Mouse (Mus musculus) ES-E14 (cell line): ENCODE measurements around the gene Parp1. TPM values are rescaled to one million over a fixed set of nuclear protein-coding genes. Genes with fewer than 3 reads are reported as not detected.
"Not testable (repeated sequence)": the region's sequence is repeated elsewhere in the genome, so short reads cannot be mapped to it uniquely, and the experiment has no call there.

ENCODE experiments used
- DNase-seq: peaks from one replicate; pipeline ENCODE4 v3.0.0-alpha.2; 2013; ENCODE audit warnings: low read depth, low spot score
- H3K27ac ChIP-seq: 2 replicates; pipeline ENCODE4 v1.5.1; 2012; ENCODE audit warnings: low read depth, mild to moderate bottlenecking, low read length, moderate library complexity, mixed read lengths; ENCODE audit not compliant: poor library complexity, insufficient read depth, severe bottlenecking
- H3K36me3 ChIP-seq: 2 replicates; pipeline ENCODE4 v1.6.1; 2012; ENCODE audit warnings: mild to moderate bottlenecking, low read length, moderate library complexity, mixed read lengths; ENCODE audit not compliant: control insufficient read depth, poor library complexity, insufficient read depth, severe bottlenecking
- H3K4me1 ChIP-seq, 2 experiments: fragments of 150-350 bp in 1 of 2; sonication (generic) in 1 of 2; 2 replicates each; pipeline ENCODE4 v1.6.1; 2012; ENCODE audit warnings: low read length in 2 of 2, mild to moderate bottlenecking in 1 of 2, mixed read lengths in 1 of 2; ENCODE audit not compliant: control insufficient read depth in 2 of 2, insufficient read depth in 2 of 2, poor library complexity in 1 of 2
- H3K4me3 ChIP-seq, 2 experiments: fragments of 150-350 bp in 1 of 2; sonication (generic) in 1 of 2; 2 replicates each; pipeline ENCODE4 v1.5.1; 2012; ENCODE audit warnings: low read length in 2 of 2, low read depth in 1 of 2, mild to moderate bottlenecking in 1 of 2, mixed read lengths in 1 of 2; ENCODE audit not compliant: insufficient read depth in 1 of 2, poor library complexity in 1 of 2, severe bottlenecking in 1 of 2
- H3K9ac ChIP-seq: 2 replicates; pipeline ENCODE4 v1.6.1; 2012; ENCODE audit warnings: low read depth, mild to moderate bottlenecking, low read length, mixed read lengths; ENCODE audit not compliant: poor library complexity, insufficient read depth, severe bottlenecking
- H3K9me3 ChIP-seq: fragments of 150-350 bp; sonication (generic); 2 replicates; pipeline ENCODE4 v1.6.1; 2012; ENCODE audit warnings: low read depth, mild to moderate bottlenecking, low read length; ENCODE audit not compliant: control insufficient read depth, insufficient read depth
- CHD2 ChIP-seq: IDR thresholded peaks from 2 replicates; pipeline ENCODE4 v1.6.1; 2014; ENCODE audit warnings: mild to moderate bottlenecking, low read depth, low read length, inconsistent platforms
- HCFC1 ChIP-seq: IDR thresholded peaks from 2 replicates; pipeline ENCODE4 v1.6.1; 2012; ENCODE audit warnings: low read length, inconsistent platforms, borderline replicate concordance; ENCODE audit not compliant: insufficient read depth
- MAFK ChIP-seq: IDR thresholded peaks from 2 replicates; pipeline ENCODE4 v1.6.1; 2014; ENCODE audit warnings: mild to moderate bottlenecking, low read depth, low read length, inconsistent platforms; ENCODE audit not compliant: insufficient read depth
- ZC3H11A ChIP-seq: IDR thresholded peaks from 2 replicates; pipeline ENCODE4 v1.6.1; 2012; ENCODE audit warnings: low read depth, mild to moderate bottlenecking, inconsistent platforms, low read length, borderline replicate concordance
- ZNF384 ChIP-seq: IDR thresholded peaks from 2 replicates; pipeline ENCODE4 v1.6.1; 2012; ENCODE audit warnings: low read depth, low read length, inconsistent platforms
- in situ Hi-C, 2 experiments: fragments of 600-800 bp; cut with MboI; formaldehyde crosslinking; loops; one replicate each; pipeline ENCODE4 v1.15.1; 2025; ENCODE audit warnings: low sequenced_read_pairs in 2 of 2, inconsistent platforms in 1 of 2; ENCODE audit not compliant: unreplicated experiment in 2 of 2
- total RNA-seq: library from RNA; depleted of rRNA; stranded (reverse); fragments of 300-350 nt; gene quantifications from 2 replicates; pipeline ENCODE4 v1.2.3, GENCODE M21; 2012

Gene Parp1
- total RNA-seq, 1 experiment = 271 TPM

DNA sequence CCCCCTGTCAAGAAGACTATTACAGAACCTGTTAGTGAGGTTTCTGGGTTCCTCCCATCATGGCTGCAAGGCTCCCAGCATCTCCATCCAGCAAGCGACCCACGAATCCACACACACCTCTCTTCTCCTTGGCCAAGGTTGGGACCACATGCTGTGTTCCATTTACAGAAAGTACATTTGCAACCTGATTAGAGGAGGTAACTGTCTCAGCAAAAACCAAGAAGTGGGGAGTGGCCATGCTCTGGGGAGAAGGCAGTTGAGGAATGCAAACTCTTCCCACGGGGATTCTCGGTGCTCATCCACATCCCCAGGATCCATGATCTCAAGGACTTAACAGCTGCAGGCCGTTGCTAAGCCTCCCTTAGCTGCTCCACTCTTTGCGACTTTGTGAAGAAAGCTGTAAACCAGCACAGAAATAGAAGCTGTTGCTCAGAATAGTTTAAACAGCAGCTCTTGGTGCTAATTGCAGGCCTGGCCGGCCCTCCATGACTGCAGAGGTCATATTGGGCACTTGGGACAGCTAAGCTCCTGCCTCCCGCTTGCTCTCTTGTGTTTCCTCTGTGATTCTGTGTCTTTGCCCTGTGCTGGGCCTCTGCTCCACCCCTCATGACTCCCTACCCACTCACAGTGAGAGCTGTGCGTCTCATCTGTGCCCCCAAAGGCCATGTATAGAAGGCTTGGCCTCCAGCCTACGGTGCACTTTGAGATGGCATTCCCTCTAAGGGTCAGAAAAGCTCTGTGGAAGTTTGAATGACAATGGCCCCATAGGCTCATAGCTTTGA, 38.3 kb downstream of the Parp1 start:
- H3K9me3 ChIP-seq = 0 out of 2 replicates have a peak, but pooled peaks cover 3% of the 10 kb centered on the region
- H3K27ac ChIP-seq = peak overlapping the region; percentile 46; the same call in 1 of the 2 replicates
- peak; percentile 50 for DNase-seq
- H3K4me3 ChIP-seq = no peak overlapping the region
- in situ Hi-C loops = no loop called here
- peaks cover 0 to 14% of the 10 kb centered on the region in 2 experiments; a peak in 2 of 4 replicates for H3K4me1 ChIP-seq
- no peak overlapping the region for H3K9ac ChIP-seq
- no peak for TF ChIP-seq ZC3H11A
- no peak for TF ChIP-seq MAFK
- TF ChIP-seq CHD2 = no peak
- no peak for TF ChIP-seq HCFC1
- no peak for TF ChIP-seq ZNF384
- H3K36me3 ChIP-seq = peaks cover 11% of the 10 kb centered on the region

- Histone ChIP-seq H3K4me1 (peaks cover 0 to 14% of the 10 kb centered on the region in 2 experiments; a peak in 2 of 4 replicates), H3K9ac (no peak overlapping the region), H3K4me3 (no peak overlapping the region), H3K36me3 (peaks cover 10% of the 10 kb centered on the region), H3K9me3 (0 out of 2 replicates have a peak, but pooled peaks cover 3% of the 10 kb centered on the region), H3K27ac (no peak overlapping the region; the same call in 1 of the 2 replicates)
- DNase-seq = no peak
- TF ChIP-seq HCFC1 (no peak), ZNF384 (no peak), ZC3H11A (no peak), MAFK (no peak), CHD2 (no peak)
- in situ Hi-C loops = no loop called here
Observed at GRCm38 (mm10) chr1:180607578-180607879, 38.8 kb downstream of the Parp1 start.

GRCm38 (mm10) chr1:180611842-180612241, 43.1 kb downstream of the Parp1 start:
- H3K27ac ChIP-seq, DNase-seq, H3K9ac ChIP-seq, H3K4me1 ChIP-seq, H3K36me3 ChIP-seq, H3K4me3 ChIP-seq, in situ Hi-C loops, H3K9me3 ChIP-seq: not testable (repeated sequence)

- H3K9me3 ChIP-seq = peaks cover 4% of the 10 kb centered on the region; the same call in 1 of the 2 replicates
- in situ Hi-C loops = no loop called here
- TF ChIP-seq ZC3H11A = no peak
- no peak for TF ChIP-seq CHD2
- TF ChIP-seq MAFK = no peak
- no peak for TF ChIP-seq ZNF384
- no peak for TF ChIP-seq HCFC1
- H3K36me3 ChIP-seq = no peaks in the 10 kb centered on the region
- no peak overlapping the region for H3K27ac ChIP-seq
- no peak for DNase-seq
- no peak overlapping the region for H3K9ac ChIP-seq
- H3K4me1 ChIP-seq = no peaks in the 10 kb centered on the region
- H3K4me3 ChIP-seq = no peak overlapping the region
Observed at GRCm38 (mm10) chr1:180616762-180617161, 48.0 kb downstream of the Parp1 start.

GRCm38 (mm10) chr1:180622389-180622788, 53.7 kb downstream of the Parp1 start:
- H3K9ac ChIP-seq = no peak overlapping the region

More at GRCm38 (mm10) chr1:180622389-180622788, 53.7 kb downstream of the Parp1 start:
- H3K9me3 ChIP-seq = no peaks in the 10 kb centered on the region
- H3K4me1 ChIP-seq = no peaks in the 10 kb centered on the region
- H3K4me3 ChIP-seq = no peak overlapping the region
- H3K36me3 ChIP-seq = no peaks in the 10 kb centered on the region
- TF ChIP-seq HCFC1 = no peak
- no peak for TF ChIP-seq ZNF384
- no peak for TF ChIP-seq ZC3H11A
- no peak overlapping the region for H3K27ac ChIP-seq
- no peak for DNase-seq
- in situ Hi-C loops = no loop called here
